Mouse (Mus musculus) CH12F3 (cell line): ENCODE results near the gene Appbp2.
"Not testable (repeated sequence)": the region's sequence is repeated elsewhere in the genome, so short reads cannot be mapped to it uniquely, and the experiment has no call there.

Source experiments
- in situ Hi-C: fragments of 300-500 bp; cut with MboI; formaldehyde crosslinking; loops from 2 replicates; pipeline ENCODE4 v1.14.3; 2020; ENCODE audit warnings: low sequenced_read_pairs

Gene Appbp2

DNA sequence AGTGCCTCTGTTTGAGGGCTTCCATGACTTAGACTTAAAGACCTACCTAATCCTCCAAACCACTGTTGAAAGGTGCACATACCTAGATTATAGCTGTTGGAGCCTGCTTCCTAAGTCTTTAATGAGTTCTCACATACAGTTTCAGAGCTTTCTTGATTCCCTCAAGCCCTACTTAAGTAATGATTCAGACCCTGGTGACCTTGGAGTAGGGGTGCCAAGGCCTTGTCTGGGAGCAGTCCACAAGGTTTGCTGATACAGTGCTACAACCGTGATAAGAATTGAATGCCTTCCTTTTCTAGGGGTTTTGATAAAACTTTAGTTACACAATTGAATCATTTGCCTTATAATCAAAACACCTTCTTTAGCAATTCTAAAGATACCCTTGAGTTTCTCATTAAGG lies 67.4 kb downstream of the Appbp2 start:
- in situ Hi-C loops = no loop called here

- in situ Hi-C loops = no loop called here
These were observed 70.6 kb downstream of the Appbp2 start for GRCm38 (mm10) chr11:85164371-85164770.

DNA sequence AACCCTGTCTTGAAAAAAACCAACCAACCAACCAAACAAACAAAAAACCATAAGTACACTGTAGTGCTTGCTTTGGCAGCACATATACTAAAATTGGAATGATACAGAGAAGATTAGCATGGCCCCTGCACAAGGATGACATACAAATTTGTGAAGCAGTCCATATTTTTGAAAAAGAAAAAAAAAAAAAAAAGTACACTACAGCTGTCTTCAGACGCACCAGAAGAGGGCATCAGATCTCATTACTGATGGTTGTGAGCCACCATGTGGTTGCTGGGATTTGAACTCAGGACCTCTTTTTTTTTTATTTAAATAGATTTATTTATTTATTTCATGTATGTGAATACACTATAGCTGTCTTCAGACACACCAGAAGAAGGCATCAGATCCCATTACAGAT lies 71.9 kb downstream of the Appbp2 start:
- in situ Hi-C loops = not testable (repeated sequence)

- in situ Hi-C loops = no loop called here
These were observed 77.6 kb downstream of the Appbp2 start for GRCm38 (mm10) chr11:85157301-85157700.

DNA sequence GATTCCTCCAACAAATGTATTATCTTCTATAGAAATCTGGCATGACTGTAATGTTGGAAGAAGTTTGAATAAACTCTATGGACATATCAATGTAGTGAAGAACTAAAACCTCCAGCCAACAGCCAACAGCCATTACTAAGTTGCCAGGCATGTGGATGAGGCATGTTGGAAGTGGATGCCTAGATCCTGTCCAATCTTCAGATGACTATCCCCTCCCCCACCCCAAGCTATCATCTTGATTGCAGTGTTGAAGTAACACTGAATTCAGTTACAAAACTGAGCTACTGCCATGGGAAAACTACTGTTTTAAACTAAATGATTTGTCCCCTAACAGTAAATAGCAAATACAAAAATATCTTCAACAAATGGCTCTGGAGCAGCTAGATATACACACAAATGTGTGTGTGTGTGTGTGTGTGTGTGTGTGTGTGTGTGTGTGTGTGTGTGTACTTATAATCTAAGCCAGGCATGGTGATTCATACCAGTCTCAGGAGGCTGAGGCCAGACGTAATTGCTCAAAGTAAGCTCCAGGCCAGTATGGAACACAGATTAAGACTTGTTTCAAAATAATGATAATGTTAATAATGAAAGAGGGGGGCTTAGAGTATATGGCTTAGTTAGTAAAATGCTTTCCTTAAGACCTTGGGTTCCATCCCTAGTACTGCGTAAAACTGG lies 82.5 kb downstream of the Appbp2 start:
- in situ Hi-C loops = no loop called here

GRCm38 (mm10) chr11:85139581-85140540 lies 95.1 kb downstream of the Appbp2 start, which contains the start of gene Usp32:
TSS of gene Usp32 (minus strand) at chr11:85140161.
- in situ Hi-C loops = no loop called here

DNA sequence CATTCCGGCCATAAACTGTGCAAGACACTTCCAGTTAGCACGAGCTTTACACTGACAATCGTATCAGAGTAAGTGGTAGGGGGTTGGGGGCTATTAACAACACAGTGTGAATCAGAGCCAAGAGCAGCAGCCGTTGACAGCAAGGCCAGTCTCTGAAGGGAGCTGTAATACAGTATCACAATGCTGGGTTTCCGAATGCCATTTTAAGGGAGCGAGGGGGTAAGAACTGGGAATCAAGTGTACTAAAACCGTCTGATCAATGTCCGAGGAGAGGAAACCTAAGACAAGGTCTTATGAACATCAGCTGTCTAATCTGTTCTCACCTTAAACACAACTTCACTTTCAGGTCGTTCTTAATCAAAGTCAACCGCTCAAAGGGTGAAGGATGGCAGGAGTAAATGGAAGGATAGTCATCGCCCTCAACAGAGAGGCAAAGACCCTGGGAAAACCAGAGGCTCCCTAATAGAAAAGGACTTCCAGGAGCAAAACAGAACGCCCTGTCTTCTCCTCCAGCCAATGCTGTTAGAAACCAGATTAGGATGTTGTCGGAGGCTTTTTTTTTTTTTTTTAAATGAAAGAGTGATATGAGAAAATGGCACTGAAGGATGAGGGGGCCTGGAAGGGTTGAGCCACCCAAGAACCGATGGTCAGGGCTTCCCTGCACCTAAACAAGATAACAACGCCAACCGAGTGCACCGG lies 96.0 kb downstream of the Appbp2 start:
- in situ Hi-C loops = no loop called here
